Mouse (Mus musculus) heart, adult 2 months (tissue): ENCODE measurements at regions not wholly inside any gene's neighbourhood (a gene's known extent, or its start where the extent isn't known, plus 50 kb on each side); places are given as distances from the start of the nearest gene placed in this dataset.

Experiments used
- CTCF ChIP-seq: fragments of 200-600 bp; IDR thresholded peaks from 2 replicates; pipeline ENCODE4 v1.8.1; 2022; ENCODE audit warnings: antibody characterized with exemption, mild to moderate bottlenecking, moderate library complexity
- POLR2A ChIP-seq: fragments of 200-500 bp; IDR thresholded peaks from 2 replicates; pipeline ENCODE4 v1.6.1; 2011; ENCODE audit warnings: mild to moderate bottlenecking, low read depth, low read length, control low read depth; ENCODE audit not compliant: insufficient read depth

DNA sequence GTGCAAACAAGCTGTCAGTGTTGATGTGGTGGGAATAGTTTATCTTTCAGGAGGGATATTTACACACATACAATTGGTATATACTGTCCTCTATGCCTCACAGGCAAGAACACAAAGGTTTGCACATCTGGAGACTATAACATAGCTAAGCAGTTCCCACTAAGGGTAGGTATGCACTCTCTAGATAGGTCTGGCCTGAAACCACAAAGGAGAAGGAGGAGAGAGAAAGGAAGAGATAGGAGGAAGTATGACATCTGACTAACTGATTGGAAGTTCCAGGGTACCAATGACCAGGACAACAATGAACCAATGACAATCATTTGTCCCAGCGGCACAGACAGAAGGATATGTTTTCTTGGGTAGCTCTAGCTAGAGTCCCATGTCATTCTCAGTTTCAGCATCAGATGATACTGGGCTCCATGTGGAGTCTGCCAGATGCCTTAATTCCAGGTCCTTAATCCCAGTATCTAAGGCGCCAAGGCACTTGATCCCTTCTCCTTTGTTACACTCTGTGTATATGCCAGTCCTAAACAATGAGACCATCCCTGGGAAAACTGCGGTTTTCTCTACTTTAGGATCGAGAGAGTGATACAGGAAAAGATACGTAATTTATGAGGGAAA lies 168.5 kb downstream of the Cd83 start:
- no peak for TF ChIP-seq CTCF
- no peak for TF ChIP-seq POLR2A
